Mouse (Mus musculus) ES-Bruce4 (cell line): ENCODE results near the gene Atn1. TPM values are rescaled to one million over a fixed set of nuclear protein-coding genes. Genes with fewer than 3 reads are reported as not detected.

Experiments
- H3K27ac ChIP-seq: 2 replicates; pipeline ENCODE4 v1.5.1; 2012; ENCODE audit warnings: low read length, inconsistent platforms; ENCODE audit not compliant: insufficient read depth
- H3K27me3 ChIP-seq: 2 replicates; pipeline ENCODE4 v1.6.1; 2012; ENCODE audit warnings: mild to moderate bottlenecking, low read length, inconsistent platforms; ENCODE audit not compliant: control insufficient read depth, poor library complexity, insufficient read depth, severe bottlenecking
- H3K36me3 ChIP-seq: 2 replicates; pipeline ENCODE4 v1.6.1; 2012; ENCODE audit warnings: inconsistent platforms, mild to moderate bottlenecking, low read length, moderate library complexity; ENCODE audit not compliant: control insufficient read depth, poor library complexity, insufficient read depth, severe bottlenecking
- H3K4me1 ChIP-seq: one replicate; pipeline ENCODE4 v1.8.1; 2011; ENCODE audit warnings: low read length; ENCODE audit not compliant: control insufficient read depth, insufficient read depth
- H3K4me3 ChIP-seq: 2 replicates; pipeline ENCODE4 v1.5.1; 2011; ENCODE audit warnings: low read depth, mild to moderate bottlenecking, low read length
- H3K9ac ChIP-seq: 2 replicates; pipeline ENCODE4 v1.6.1; 2012; ENCODE audit warnings: low read depth, mild to moderate bottlenecking, inconsistent platforms; ENCODE audit not compliant: poor library complexity, severe bottlenecking
- H3K9me3 ChIP-seq: replicated peaks from 2 replicates; pipeline ENCODE4 v1.6.1; 2012; ENCODE audit warnings: mild to moderate bottlenecking, low read length, inconsistent platforms; ENCODE audit not compliant: control insufficient read depth, poor library complexity, insufficient read depth, severe bottlenecking
- CTCF ChIP-seq: IDR thresholded peaks from one replicate; pipeline ENCODE4 v1.8.1; 2011; ENCODE audit warnings: low read depth, low read length
- EP300 ChIP-seq: IDR thresholded peaks from 2 replicates; pipeline ENCODE4 v1.6.1; 2011; ENCODE audit warnings: low read depth, low read length; ENCODE audit not compliant: insufficient read depth
- POLR2A ChIP-seq: IDR thresholded peaks from one replicate; pipeline ENCODE4 v1.8.1; 2011; ENCODE audit warnings: low read length; ENCODE audit not compliant: insufficient read depth
- polyA plus RNA-seq: library from polyadenylated mRNA; stranded (reverse); fragments of >200 nt; gene quantifications from 2 replicates; pipeline ENCODE4 v1.2.4, GENCODE M21; 2011; ENCODE audit warnings: low read depth; ENCODE audit not compliant: missing spikeins, insufficient read depth, insufficient read length

Atn1 gene
- polyA plus RNA-seq, 1 experiment, result 32.0 TPM

GRCm38 (mm10) chr6:124702102-124702783 is 54.1 kb downstream of the Atn1 start:
- H3K9me3 ChIP-seq, result no peaks in the 10 kb centered on the region
- no peaks in the 10 kb centered on the region for H3K27me3 ChIP-seq
- H3K36me3 ChIP-seq, result peaks cover 39% of the 10 kb centered on the region
- TF ChIP-seq CTCF, result no peak
- no peak for TF ChIP-seq POLR2A
- no peak for TF ChIP-seq EP300
- H3K4me1 ChIP-seq, result no peaks in the 10 kb centered on the region
- no peak overlapping the region for H3K27ac ChIP-seq
- H3K9ac ChIP-seq, result no peak overlapping the region
- H3K4me3 ChIP-seq, result no peak overlapping the region

GRCm38 (mm10) chr6:124701338-124701737 is 55.0 kb downstream of the Atn1 start:
- Histone ChIP-seq H3K4me3 (no peak overlapping the region), H3K36me3 (peaks cover 35% of the 10 kb centered on the region), H3K27ac (no peak overlapping the region), H3K9ac (no peak overlapping the region), H3K9me3 (no peaks in the 10 kb centered on the region), H3K27me3 (no peaks in the 10 kb centered on the region), H3K4me1 (no peaks in the 10 kb centered on the region)
- no peak for TF ChIP-seq POLR2A
- TF ChIP-seq EP300, result no peak
- TF ChIP-seq CTCF, result peak; percentile 19

DNA sequence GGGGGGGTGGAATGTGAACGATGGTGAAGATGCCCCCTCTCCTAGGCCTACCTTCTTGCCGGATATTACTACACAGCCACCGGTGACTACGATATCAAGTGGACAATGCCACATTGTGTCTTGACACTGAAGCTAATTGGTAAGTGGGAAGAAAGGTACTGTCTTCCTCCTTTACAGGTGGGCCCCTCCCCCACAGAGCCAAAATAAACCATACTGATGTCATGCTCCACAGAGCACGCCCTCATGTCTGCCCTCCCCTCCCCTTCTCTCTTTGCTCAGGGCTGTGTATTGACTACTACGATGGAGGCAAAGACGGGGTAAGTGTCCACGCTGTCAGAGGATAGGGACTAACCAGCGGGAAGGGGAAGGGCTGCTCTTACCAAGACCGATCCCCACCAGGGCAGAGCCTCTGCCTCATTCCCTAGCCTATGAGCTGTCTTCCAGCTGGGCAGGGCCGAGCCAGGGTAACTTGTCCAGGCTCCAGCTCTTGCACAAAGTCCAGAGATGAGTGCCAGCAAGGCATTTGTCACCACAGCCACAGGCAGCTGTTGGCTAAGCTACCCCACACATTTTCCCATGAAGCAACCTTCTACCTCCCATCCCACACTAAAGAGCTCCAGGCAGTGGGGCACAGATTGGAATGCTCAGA is 56.2 kb downstream of the Atn1 start:
- no peak overlapping the region for H3K27ac ChIP-seq
- no peaks in the 10 kb centered on the region for H3K27me3 ChIP-seq
- no peaks in the 10 kb centered on the region for H3K4me1 ChIP-seq
- peaks cover 24% of the 10 kb centered on the region for H3K36me3 ChIP-seq
- no peak overlapping the region for H3K4me3 ChIP-seq
- no peaks in the 10 kb centered on the region for H3K9me3 ChIP-seq
- H3K9ac ChIP-seq, result no peak overlapping the region
- TF ChIP-seq CTCF (no peak), POLR2A (no peak), EP300 (no peak)

- Histone ChIP-seq H3K36me3 (peaks cover 17% of the 10 kb centered on the region), H3K4me3 (no peak overlapping the region)
Measured at GRCm38 (mm10) chr6:124699366-124699765, 57.0 kb downstream of the Atn1 start.

GRCm38 (mm10) chr6:124698751-124699150 is 57.6 kb downstream of the Atn1 start:
- H3K9me3 ChIP-seq, result no peaks in the 10 kb centered on the region
- H3K9ac ChIP-seq, result no peak overlapping the region
- H3K4me3 ChIP-seq, result no peak overlapping the region
- no peak overlapping the region for H3K27ac ChIP-seq
- TF ChIP-seq CTCF (no peak), EP300 (no peak), POLR2A (no peak)
- H3K4me1 ChIP-seq, result no peaks in the 10 kb centered on the region
- H3K36me3 ChIP-seq, result peaks cover 10% of the 10 kb centered on the region; the same call in 1 of the 2 replicates
- H3K27me3 ChIP-seq, result no peaks in the 10 kb centered on the region

More at GRCm38 (mm10) chr6:124699366-124699765, 57.0 kb downstream of the Atn1 start:
- Histone ChIP-seq H3K27me3 (no peaks in the 10 kb centered on the region), H3K4me1 (no peaks in the 10 kb centered on the region), H3K9ac (no peak overlapping the region), H3K9me3 (no peaks in the 10 kb centered on the region), H3K27ac (no peak overlapping the region)
- TF ChIP-seq CTCF (no peak), POLR2A (no peak), EP300 (no peak)

- TF ChIP-seq POLR2A, result no peak
- no peak for TF ChIP-seq CTCF
- no peak for TF ChIP-seq EP300
- Histone ChIP-seq H3K4me1 (no peaks in the 10 kb centered on the region), H3K9ac (no peak overlapping the region)
Measured at GRCm38 (mm10) chr6:124696441-124697150, 59.7 kb downstream of the Atn1 start.

More at GRCm38 (mm10) chr6:124696441-124697150, 59.7 kb downstream of the Atn1 start:
- H3K9me3 ChIP-seq, result no peaks in the 10 kb centered on the region
- no peak overlapping the region for H3K4me3 ChIP-seq
- H3K27ac ChIP-seq, result no peak overlapping the region
- H3K36me3 ChIP-seq, result no peaks in the 10 kb centered on the region; the same call in 1 of the 2 replicates
- H3K27me3 ChIP-seq, result no peaks in the 10 kb centered on the region
